Comparison of ENCODE assay signal across 23 mouse cellular contexts in genomic region chr17:44693552-44693951, GRCm38 (mm10).
A peak's percentile ranks its signal among the peaks of the same experiment; 100 is the strongest.
DNase-seq lines count a peak whose midpoint lies in the region; ATAC-seq and TF ChIP-seq lines count a peak whose summit lies in the region.
"Had no signal": no experiment of that assay in that cellular context is flagged by ENCODE, and none has a peak within 500 bp of the region (broad histone marks: within the 10 kb centered on the region; RNA-seq: fewer than 3 reads in every experiment).

No protein-coding gene starts in this region.

- no peaks in the 10 kb centered on the region for H3K4me1 ChIP-seq in stomach, postnatal 0 days (replicated peaks; ENCODE audit: control insufficient read depth, insufficient read depth)
- H3K4me1 ChIP-seq: forebrain, embryonic 12.5 days had no signal

- no peak overlapping the region for H3K4me2 ChIP-seq in stomach, postnatal 0 days (replicated peaks; ENCODE audit: low read depth)
- H3K4me2 ChIP-seq: embryonic facial prominence, embryonic 13.5 days; embryonic facial prominence, embryonic 15.5 days; forebrain, embryonic 12.5 days had no signal

- no peak overlapping the region for H3K4me3 ChIP-seq in stomach, postnatal 0 days (ENCODE audit: low read depth, low read length)
- H3K4me3 ChIP-seq: embryonic facial prominence, embryonic 13.5 days; embryonic facial prominence, embryonic 15.5 days; erythroblast, embryonic 14.5 days; forebrain, embryonic 10.5 days; forebrain, embryonic 12.5 days had no signal

- H3K9ac ChIP-seq in stomach, postnatal 0 days (ENCODE audit: low read length) = no peak overlapping the region
- H3K9ac ChIP-seq: embryonic facial prominence, embryonic 13.5 days; embryonic facial prominence, embryonic 15.5 days; forebrain, embryonic 12.5 days had no signal

- peak; percentile 65 for ATAC-seq in megakaryocyte, adult 5-6 weeks (ENCODE audit: poor library complexity, severe bottlenecking)
- ATAC-seq in megakaryocyte progenitor cell, adult 5-6 weeks (replicated peaks; ENCODE audit: poor library complexity) = 0 out of 2 replicates have a peak, but pooled peaks have one; percentile 35
- peak; percentile 59; the same call in 1 of the 2 replicates for ATAC-seq in stomach, postnatal 0 days (ENCODE audit: low FRiP score, low TSS enrichment)
- ATAC-seq: activated CD4-positive, CD25-positive, alpha-beta regulatory T cell, adult 4 months; forebrain, embryonic 14.5 days; forebrain, embryonic 16.5 days; Patski had no signal

- H3K9me3 ChIP-seq in stomach, postnatal 0 days (ENCODE audit: control insufficient read depth, low read length) = no peaks in the 10 kb centered on the region
- H3K9me3 ChIP-seq: embryonic facial prominence, embryonic 13.5 days; embryonic facial prominence, embryonic 15.5 days; forebrain, embryonic 10.5 days; forebrain, embryonic 12.5 days had no signal

- 57% methylated on average over 7 of the region's 7 CpGs for WGBS in stomach, postnatal 0 days

- no peak for TF ChIP-seq CTCF in stomach, postnatal 0 days (IDR thresholded peaks at IDR 0.05; ENCODE audit: low read depth)

- no peak for TF ChIP-seq EP300 in stomach, postnatal 0 days (optimal IDR thresholded peaks at IDR 0.05)

- no peak for DNase-seq in stomach, postnatal 0 days (ENCODE audit: low spot score)
- DNase-seq in adrenal gland, postnatal 25 days = no peak
- DNase-seq in kidney, adult 8-10 months = no peak
- DNase-seq: adrenal gland, adult 8-10 months; adrenal gland, postnatal 14 days; cerebellum, adult 11 months; cerebellum, adult 18-20 months; cerebellum, adult 8-10 months; cerebellum, adult 9-11 months; cerebellum, postnatal 14 days; cerebellum, postnatal 36 days; embryo, embryonic 11 days had no signal

- no peaks in the 10 kb centered on the region for H3K27me3 ChIP-seq in stomach, postnatal 0 days (ENCODE audit: control insufficient read depth, insufficient read depth, low read length)
- H3K27me3 ChIP-seq: embryonic facial prominence, embryonic 13.5 days; embryonic facial prominence, embryonic 15.5 days; forebrain, embryonic 12.5 days; Patski had no signal

- no peak overlapping the region for H3K27ac ChIP-seq in stomach, postnatal 0 days (replicated peaks)
- H3K27ac ChIP-seq: embryonic facial prominence, embryonic 13.5 days; embryonic facial prominence, embryonic 15.5 days; forebrain, embryonic 10.5 days; forebrain, embryonic 12.5 days had no signal

- no peaks in the 10 kb centered on the region for H3K36me3 ChIP-seq in stomach, postnatal 0 days (ENCODE audit: control insufficient read depth, insufficient read depth, low read length)
- H3K36me3 ChIP-seq: embryonic facial prominence, embryonic 15.5 days; forebrain, embryonic 10.5 days; forebrain, embryonic 12.5 days had no signal
